Mouse (Mus musculus): Measurements from ENCODE around the gene Psme2b. TPM values are rescaled to one million over a fixed set of nuclear protein-coding genes. Genes with fewer than 3 reads are reported as not detected.

Psme2b gene
- polyA plus RNA-seq, 1 experiment from 2014 or later: 1.8 TPM

GRCm38 (mm10) chr11:48898812-48899431 lies 47.1 kb downstream of the Psme2b start:
- Histone ChIP-seq H3K9me3 (no peaks in the 10 kb centered on the region), H3K9ac (replicated peaks) (no peak overlapping the region), H3K27me3 (no peaks in the 10 kb centered on the region), H3K4me1 (no peaks in the 10 kb centered on the region), H3K27ac (replicated peaks) (no peak overlapping the region), H3K36me3 (no peaks in the 10 kb centered on the region), H3K4me3 (no peak overlapping the region), H3K4me2 (replicated peaks) (no peak overlapping the region)
- WGBS: 80% methylated on average over 2 of the region's 2 CpGs
- ATAC-seq (ENCODE audit: low FRiP score, low read depth): no peak

Other genes with a start within 250 kb of the Psme2b start
- gene Rack1, start 145.9 kb downstream of the Psme2b start, polyA plus RNA-seq (2016; fragmentation: Nextera tagmentation; extraction: Ambion mirVana): 503 and 506 TPM in 2 replicates
- 5.4 and 6.2 TPM in 2 replicates for gene Trim41, start 128.8 kb downstream of the Psme2b start, polyA plus RNA-seq (2016; fragmentation: Nextera tagmentation; extraction: Ambion mirVana)
- gene Trim7, start 120.0 kb downstream of the Psme2b start, polyA plus RNA-seq (2016; fragmentation: Nextera tagmentation; extraction: Ambion mirVana): 1.3 and 1.4 TPM in 2 replicates
- gene Gm12184, start 119.5 kb downstream of the Psme2b start, polyA plus RNA-seq (2016; fragmentation: Nextera tagmentation; extraction: Ambion mirVana): 7.6 and 8.3 TPM in 2 replicates
- 2.3 and 2.4 TPM in 2 replicates for gene Irgm1, start 74.5 kb downstream of the Psme2b start, polyA plus RNA-seq (2016; fragmentation: Nextera tagmentation; extraction: Ambion mirVana)
- gene Gm5431, start 44.0 kb downstream of the Psme2b start, polyA plus RNA-seq (2016; fragmentation: Nextera tagmentation; extraction: Ambion mirVana): 0.18 TPM in 1 of 2 replicates, not detected in the other
- gene Olfr56, start 32.7 kb upstream of the Psme2b start, polyA plus RNA-seq (2016; fragmentation: Nextera tagmentation; extraction: Ambion mirVana): not detected in 2 replicates
- gene 9930111J21Rik1, start 33.2 kb upstream of the Psme2b start, polyA plus RNA-seq (2016; fragmentation: Nextera tagmentation; extraction: Ambion mirVana): 0.18 and 0.28 TPM in 2 replicates
- gene Gm12185, start 46.0 kb upstream of the Psme2b start, polyA plus RNA-seq (2016; fragmentation: Nextera tagmentation; extraction: Ambion mirVana): not detected in 2 replicates
- not detected in 2 replicates for gene Tgtp1, start 48.0 kb upstream of the Psme2b start, polyA plus RNA-seq (2016; fragmentation: Nextera tagmentation; extraction: Ambion mirVana)
- 0.30 and 0.51 TPM in 2 replicates for gene 9930111J21Rik2, start 105.1 kb upstream of the Psme2b start, polyA plus RNA-seq (2016; fragmentation: Nextera tagmentation; extraction: Ambion mirVana)
- 0.06 TPM in 1 of 2 replicates, not detected in the other for gene Tgtp2, start 118.0 kb upstream of the Psme2b start, polyA plus RNA-seq (2016; fragmentation: Nextera tagmentation; extraction: Ambion mirVana)
- 0.26 and 0.27 TPM in 2 replicates for gene Ifi47, start 130.4 kb upstream of the Psme2b start, polyA plus RNA-seq (2016; fragmentation: Nextera tagmentation; extraction: Ambion mirVana)
- not detected in 2 replicates for gene Olfr1396, start 168.7 kb upstream of the Psme2b start, polyA plus RNA-seq (2016; fragmentation: Nextera tagmentation; extraction: Ambion mirVana)
- gene Olfr1395, start 196.1 kb upstream of the Psme2b start, polyA plus RNA-seq (2016; fragmentation: Nextera tagmentation; extraction: Ambion mirVana): not detected in 2 replicates
- gene Olfr1394, start 208.2 kb upstream of the Psme2b start, polyA plus RNA-seq (2016; fragmentation: Nextera tagmentation; extraction: Ambion mirVana): not detected in 2 replicates
- gene Btnl9, start 241.0 kb upstream of the Psme2b start, polyA plus RNA-seq (2016; fragmentation: Nextera tagmentation; extraction: Ambion mirVana): 0.04 TPM in 1 of 2 replicates, not detected in the other